Mouse (Mus musculus) thymus, postnatal 4 days (tissue): ENCODE data around the gene Vcan.
"Not testable (repeated sequence)": the region's sequence is repeated elsewhere in the genome, so short reads cannot be mapped to it uniquely, and the experiment has no call there.

ENCODE experiments used
- DNase-seq: peaks from one replicate; pipeline ENCODE4 v3.0.0; 2021

The Vcan gene

DNA sequence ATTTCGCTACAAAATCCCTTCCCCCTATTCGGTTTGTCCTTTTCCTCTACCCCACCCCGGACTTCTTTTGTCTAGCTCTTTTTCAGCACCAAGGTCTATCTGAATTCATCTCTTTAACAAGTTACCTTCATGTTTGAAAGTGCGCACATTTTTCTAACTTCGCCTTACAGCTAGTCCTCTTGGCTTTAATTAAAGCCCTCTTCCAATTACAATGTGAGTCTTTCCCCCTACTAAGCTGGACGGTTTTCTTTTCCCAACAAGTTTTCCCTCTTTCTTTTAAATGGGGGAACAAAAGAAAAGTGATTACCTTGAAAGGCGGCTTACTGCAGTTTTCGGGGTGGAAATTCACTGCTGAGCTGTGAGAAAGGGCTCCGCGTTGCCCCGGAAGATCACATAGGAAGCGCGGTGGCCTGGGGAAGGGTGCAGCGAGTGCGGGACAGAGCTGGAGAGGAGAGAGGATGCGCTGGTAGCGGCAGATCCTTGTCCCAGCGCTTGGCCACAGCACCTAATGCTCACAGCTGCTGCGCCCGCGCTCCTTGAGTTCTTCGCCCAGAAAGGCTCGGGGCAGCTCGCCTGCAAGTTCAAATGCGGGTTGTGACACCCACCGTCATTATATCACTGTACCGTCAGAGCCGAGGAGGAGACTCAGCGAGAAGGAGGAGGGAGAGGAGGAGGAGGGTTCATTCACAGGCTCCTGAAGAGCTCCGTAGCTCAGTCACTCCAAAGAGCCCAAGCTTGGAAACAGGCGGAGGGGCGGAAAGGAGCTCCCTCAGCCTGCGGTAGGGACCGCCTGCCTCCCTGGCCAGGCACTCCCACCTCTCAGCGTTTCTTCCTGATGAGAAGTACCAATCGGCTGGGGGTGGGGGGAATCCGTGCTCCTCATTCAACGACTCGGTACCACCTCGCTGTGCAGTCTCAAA is at the start of gene Vcan:
TSS of gene Vcan (minus strand) at position 744 of the 920 bp plus-strand sequence.
- peak; percentile 22 for DNase-seq

DNA sequence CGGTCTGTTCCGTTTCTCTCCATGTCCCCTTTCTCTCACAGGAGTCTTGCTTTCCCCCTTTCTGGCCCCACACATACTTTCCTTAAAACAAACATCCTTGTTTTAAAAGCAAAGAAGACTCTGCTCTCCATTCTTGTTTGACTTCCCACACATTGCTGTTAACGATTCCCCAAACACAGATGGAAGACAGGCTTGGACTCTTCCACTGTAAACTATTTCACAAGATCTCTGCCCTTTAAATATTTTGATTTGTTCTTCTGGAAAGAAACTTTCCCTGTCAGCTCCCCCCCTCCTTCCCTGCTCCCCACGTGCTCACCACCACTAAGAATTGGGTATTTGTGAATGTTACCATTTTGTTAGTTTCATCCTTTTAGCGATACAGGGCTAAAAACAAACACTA is 49.2 kb upstream of the Vcan start:
- DNase-seq = no peak

- DNase-seq = no peak
Measured at GRCm38 (mm10) chr13:89782886-89783285, 40.6 kb upstream of the Vcan start.

GRCm38 (mm10) chr13:89780276-89780675 is 38.0 kb upstream of the Vcan start:
- no peak for DNase-seq

- peak; percentile 42 for DNase-seq
Measured at GRCm38 (mm10) chr13:89779208-89779911, 37.1 kb upstream of the Vcan start.

- DNase-seq = no peak
Measured at GRCm38 (mm10) chr13:89777764-89778163, 35.5 kb upstream of the Vcan start.

- DNase-seq = no peak
Measured at GRCm38 (mm10) chr13:89777146-89777545, 34.8 kb upstream of the Vcan start.

DNA sequence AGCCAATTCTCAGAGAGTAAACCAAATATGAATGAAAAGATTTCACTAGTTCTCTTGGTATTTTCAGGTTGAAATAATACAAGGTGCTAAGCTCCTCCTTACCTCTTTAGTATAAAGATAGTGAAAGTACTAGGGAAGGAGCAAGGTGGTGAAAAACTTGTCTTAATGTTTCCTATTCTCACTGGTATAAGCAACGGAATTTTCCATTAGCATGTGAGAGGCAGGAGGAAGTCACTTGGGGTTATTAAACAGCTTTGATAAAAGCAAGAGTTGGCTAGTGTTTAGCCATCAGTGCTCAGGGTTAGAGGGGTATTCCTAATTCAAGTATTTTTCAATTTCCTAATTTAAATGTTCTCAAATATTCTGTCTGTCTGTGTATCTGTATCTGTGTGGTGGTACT is 24.2 kb upstream of the Vcan start:
- DNase-seq = no peak

DNA sequence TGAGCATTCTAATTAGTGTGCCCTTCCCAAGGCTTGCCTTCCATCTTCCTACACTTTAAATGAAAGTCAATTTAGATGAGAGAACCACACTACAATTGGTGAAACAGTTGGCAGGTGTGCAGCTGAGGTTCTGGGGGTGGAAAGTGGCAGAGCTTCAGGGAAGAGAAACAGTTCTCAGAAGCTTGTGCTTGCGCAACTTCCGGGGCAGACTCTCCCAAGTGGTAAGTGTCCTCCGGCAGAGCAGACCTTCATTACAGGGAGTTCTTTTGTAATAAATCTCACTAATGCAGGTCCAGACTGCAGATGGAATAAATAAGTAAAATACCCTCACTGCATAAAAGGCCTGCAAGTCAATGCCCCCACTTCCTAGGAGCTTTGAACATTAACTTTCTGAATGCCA is 23.7 kb upstream of the Vcan start:
- no peak for DNase-seq

DNA sequence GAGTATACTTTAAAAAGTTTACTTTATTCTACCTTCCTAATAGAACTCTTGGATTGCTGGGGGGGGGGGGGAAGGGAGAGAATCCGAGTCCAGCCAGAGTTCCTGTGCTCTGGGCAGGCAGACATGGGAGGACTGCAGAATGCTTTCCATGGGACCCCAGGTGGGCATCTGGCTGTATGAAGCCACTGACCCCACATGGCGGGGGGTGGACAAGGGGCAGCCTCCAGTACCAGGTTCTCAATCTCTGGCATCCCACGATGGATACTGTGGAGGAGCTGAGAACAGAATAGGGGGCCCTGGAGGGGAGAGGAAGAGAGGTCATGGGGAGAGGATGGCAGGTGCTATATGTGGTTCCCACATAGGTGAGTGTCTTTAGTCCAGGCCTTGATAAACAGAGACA is 20.0 kb upstream of the Vcan start:
- DNase-seq = no peak

- DNase-seq = no peak
Measured at GRCm38 (mm10) chr13:89756347-89756746, 14.0 kb upstream of the Vcan start.

GRCm38 (mm10) chr13:89750562-89750961 is 8.3 kb upstream of the Vcan start:
- DNase-seq = not testable (repeated sequence)

DNA sequence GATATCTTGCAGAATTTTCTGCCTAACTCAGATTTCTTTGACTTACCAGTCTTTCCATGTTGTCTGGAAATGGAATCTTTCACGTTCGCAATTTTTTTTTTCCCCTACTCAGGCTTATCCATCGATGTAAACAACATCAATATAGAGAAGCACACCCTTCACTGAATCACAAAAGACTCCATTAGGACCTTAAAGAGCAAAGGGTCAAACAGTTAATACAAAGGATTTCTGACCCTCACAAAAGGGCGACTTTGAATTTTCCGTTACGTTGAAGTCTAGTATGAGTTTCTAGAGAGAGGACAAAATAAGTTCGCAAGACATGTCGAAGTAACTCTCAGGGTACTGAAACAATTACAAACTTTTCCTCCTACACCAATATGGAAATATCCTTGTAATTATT is 892 bp upstream of the Vcan start:
- DNase-seq = no peak

GRCm38 (mm10) chr13:89742686-89743200 is 434 bp upstream of the Vcan start:
- DNase-seq = no peak

DNA sequence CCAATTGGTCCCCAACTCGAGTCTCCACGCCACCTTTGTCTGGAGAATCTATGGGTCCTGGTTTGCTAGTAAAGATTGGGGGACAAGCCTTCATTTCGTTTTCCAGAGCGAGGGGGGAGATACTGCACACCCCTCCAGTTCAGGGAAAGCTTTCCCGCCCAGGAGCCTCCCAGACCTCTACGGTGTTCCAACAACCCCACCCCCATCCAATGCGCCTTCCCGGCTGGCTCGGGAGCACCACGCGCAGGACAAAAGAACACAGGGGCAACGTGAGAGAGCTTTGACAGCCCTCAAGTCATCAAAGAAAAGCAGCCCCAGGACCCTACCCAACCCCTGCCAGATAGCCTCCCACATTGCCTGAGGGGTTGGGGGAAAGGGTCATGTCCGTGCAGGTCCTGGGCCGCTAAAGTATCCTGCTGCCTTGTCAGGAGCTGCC is 1.2 kb downstream of the Vcan start:
- peak; percentile 6 for DNase-seq

DNA sequence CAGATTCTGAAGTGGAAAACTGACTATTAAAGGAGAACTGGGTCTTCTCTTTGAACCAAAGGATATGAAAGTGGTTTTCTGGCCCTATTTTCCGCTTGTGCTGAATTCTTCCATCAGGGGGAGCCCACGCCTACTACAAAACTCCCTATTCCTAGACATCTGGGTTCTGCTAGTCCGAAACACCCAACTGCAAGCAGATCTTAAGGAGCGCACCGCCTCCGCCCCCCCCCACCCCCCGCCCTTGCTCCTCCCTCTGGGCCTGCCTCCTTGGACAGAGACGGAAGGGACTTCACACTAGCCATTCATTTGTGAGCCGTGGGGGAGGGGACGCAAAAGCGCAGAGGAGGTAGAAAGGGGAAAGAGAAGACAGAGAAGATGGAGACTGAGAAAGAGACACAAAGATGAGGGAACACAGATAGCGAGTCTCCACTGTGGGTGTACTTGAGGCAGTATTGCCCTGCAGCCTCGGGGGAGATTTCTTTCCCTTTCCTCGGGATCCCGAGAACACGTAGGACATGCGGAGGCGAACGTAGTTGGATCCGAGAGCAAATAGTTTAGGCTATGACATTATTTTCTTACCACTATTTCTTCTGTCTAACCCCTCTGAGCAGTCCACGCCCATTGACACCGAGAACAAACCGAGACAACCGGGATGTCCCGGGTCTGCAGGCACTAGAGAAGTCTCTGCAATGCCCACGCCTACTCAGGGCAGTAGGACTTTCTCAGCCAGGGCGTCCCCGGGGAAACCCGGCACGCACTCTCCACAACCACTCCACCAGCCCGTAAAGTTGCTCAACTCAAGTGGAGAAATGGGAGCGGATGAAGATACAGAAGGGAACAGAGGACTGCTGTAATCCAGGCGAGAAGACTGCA is 1.8 kb downstream of the Vcan start:
- peak; percentile 44 for DNase-seq

DNA sequence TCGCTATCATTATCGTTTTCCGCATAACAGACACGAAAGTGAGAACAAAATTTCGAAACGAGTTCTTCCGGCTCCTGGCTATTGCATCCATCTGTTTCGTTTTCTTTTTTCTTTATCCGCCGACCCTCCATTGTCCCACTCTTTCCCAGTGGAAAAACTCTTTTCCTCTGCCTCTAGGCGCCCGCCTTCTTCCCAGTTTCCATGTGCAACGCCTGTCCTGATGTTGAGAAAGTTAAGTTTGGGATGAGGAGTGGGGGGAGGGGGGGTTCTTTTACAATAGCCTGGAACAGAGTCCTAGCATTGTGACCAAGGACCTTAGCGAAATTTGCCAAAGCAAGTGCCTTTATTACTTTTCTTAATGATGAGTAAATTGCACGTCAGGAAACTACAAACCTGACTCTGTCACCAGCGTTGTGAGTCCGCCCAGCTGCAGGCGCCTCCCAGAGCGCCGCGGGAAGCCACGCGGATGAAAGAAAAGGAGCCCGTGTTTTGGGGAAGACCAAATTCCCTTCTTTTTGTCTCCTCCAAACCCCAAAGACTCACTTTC is 2.5 kb downstream of the Vcan start:
- peak; percentile 34 for DNase-seq

DNA sequence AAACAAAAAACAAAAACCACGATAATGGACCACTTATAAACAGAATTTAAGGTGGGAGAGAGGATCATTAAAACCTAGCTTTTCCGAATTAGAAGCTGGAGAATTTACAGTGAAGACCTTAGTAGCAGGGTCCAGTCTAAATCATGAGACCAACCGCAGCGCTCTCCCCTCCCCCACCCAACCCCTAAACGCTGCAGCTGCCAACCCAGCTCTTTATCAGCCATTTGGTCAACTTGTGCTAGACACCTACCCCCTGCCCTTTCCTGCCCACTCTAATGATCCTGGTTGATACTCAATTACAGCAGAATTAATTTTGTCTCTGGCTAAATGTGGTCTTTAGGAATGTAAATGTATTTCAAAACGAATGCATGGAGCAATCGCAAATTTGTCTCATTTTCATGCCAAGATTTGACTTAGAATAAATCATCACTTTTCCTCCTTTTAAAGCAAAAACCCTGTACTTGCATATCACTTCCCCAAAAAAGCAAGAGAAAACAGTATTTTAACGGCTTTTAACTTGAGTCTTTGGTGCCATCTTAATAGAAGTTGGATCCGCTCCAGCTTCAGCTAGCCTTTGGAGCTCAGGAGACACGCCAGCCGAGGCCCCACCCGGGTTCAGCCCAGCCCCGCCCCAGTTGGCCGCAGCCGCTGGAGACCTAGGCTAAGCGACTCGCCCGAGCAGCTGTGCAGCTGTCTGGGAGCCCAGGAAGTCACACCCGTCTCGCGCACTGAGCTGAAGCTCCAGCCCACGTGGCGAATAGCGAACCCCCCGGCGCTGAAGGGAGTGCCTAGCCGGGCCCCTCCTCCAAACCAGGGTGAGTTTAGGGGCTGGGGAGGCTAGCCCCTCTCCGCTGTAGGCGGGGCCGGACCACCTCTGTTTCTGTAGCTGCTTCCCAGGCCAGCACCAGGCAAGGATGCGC is 3.3 kb downstream of the Vcan start:
- peak; percentile 71 for DNase-seq

GRCm38 (mm10) chr13:89738275-89738674 is 4.0 kb downstream of the Vcan start:
- no peak for DNase-seq

DNA sequence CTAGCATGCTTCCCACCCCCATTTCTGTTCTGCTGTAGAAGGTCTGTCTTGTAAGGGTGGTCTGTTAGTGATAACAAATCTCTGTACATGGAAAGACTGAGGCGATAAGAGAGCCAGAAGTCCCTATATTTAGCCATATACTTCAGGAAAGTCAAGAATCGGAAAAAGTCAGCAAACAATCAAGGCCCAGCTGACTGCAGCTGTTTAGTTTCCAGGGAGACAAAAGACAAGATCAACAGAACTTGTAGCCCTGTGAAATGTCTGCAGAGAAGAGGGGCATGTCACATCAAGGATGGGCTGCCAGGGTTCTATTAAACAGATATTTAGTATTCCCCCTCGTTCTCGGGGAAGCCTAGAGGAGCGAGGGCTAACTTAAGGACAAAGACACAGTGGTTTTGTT is 7.2 kb downstream of the Vcan start:
- no peak for DNase-seq

DNA sequence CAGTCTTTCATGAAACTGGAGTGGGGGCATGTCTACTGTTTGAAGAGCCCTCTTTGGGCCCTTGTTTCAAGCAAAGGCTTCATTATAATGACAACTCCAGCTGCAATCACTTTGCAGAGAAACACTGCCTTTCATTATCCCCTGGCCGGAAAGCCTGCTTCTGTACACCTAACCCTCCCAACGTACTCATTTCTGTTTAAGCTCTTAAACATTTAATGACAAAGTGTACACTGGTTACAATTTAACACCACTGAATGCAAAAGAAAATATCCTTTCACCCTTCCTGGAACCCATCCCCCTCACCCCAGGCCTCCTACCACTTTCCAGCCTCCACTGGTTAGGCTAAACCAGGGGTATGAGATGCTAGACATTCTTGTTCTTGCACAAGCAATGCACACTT is 15.8 kb downstream of the Vcan start:
- DNase-seq = no peak
